Mouse (Mus musculus): Measurements from ENCODE around the gene Gm20388. TPM values are rescaled to one million over a fixed set of nuclear protein-coding genes. Genes with fewer than 3 reads are reported as not detected.

Gene Gm20388
- polyA plus RNA-seq, 1 experiment from 2014 or later: 3.6 TPM

DNA sequence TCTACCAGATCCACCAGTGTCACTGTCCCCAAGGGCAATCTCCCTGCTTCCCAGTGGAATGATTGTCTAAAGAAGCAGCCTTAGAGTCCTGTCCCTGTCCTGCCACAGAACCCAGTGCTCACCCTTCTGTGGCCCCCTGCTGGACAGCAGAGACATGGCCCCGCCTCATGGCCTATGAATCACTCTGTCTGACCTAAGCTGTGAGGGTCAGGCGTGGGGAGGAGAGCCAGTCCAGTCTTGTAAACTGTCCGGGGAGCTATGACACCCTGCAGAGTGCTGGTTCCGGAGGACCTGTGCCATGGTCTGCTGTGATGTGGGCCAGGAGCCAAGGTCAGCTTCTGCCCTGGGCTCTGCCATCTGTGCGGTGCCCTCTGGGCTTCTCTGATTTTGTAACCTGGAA lies 2229.1 kb downstream of the Gm20388 start:
- 48% methylated on average over 5 of the region's 5 CpGs for WGBS
- Histone ChIP-seq H3K27me3 (replicated peaks; ENCODE audit: low read depth, poor library complexity, severe bottlenecking) (no peaks in the 10 kb centered on the region), H3K27ac (replicated peaks) (no peak overlapping the region), H3K36me3 (replicated peaks) (no peaks in the 10 kb centered on the region), H3K4me1 (peaks cover 12% of the 10 kb centered on the region), H3K4me3 (no peak overlapping the region), H3K9me3 (no peaks in the 10 kb centered on the region)
- DNase-seq (ENCODE audit: low spot score): peak; percentile 71

DNA sequence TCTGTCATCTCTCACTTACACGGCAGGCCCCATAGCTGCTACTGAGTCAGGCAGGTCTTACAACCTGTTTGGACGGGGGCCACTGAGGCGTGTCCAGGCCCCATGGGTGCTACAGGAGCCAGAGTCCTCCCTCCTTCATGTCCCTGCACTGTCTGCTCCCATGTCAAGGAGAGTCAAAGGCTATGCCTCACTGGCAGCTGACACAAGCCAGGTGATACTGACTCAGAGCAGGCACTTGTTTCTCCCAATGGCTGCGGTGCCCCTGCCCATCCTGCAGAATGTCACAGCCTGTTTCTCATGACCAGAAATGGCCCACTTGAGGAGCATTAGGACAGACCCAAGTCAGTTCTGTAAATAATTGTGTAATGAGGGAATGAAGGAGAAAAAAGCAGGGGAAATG lies 2229.8 kb downstream of the Gm20388 start:
- Histone ChIP-seq H3K27me3 (replicated peaks; ENCODE audit: low read depth, poor library complexity, severe bottlenecking) (no peaks in the 10 kb centered on the region), H3K27ac (replicated peaks) (no peak overlapping the region), H3K4me1 (peaks cover 14% of the 10 kb centered on the region), H3K9me3 (no peaks in the 10 kb centered on the region), H3K4me3 (no peak overlapping the region), H3K36me3 (replicated peaks) (no peaks in the 10 kb centered on the region)
- 88% methylated on average over 4 of the region's 4 CpGs for WGBS
- DNase-seq (ENCODE audit: low spot score): no peak

DNA sequence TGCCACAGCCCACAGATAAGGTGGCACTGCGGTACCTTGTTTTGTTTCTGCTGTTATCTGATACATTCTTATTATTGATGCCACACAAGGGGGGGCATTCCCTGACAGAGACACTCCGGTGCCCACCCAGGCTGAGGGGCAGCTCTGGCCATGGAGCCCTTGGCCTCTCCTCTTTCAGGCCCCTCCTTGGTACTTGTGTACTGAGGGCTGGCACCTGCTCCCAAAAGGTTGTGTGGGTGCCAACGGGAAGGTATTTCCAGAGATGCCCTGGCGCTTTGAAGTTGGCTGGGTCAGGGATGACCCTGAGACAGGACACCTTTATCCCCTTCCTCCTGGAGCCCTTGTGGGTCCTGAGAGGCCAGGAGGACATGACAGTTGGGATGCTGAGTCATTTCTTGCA lies 2231.8 kb downstream of the Gm20388 start:
- WGBS: 92% methylated on average over 4 of the region's 4 CpGs
- no peak overlapping the region for H3K27ac ChIP-seq (replicated peaks)
- H3K27me3 ChIP-seq (replicated peaks; ENCODE audit: low read depth, poor library complexity, severe bottlenecking): no peaks in the 10 kb centered on the region
- no peaks in the 10 kb centered on the region for H3K36me3 ChIP-seq (replicated peaks)
- H3K9me3 ChIP-seq: no peaks in the 10 kb centered on the region
- H3K4me1 ChIP-seq: peaks cover 21% of the 10 kb centered on the region
- H3K4me3 ChIP-seq: no peak overlapping the region
- no peak for DNase-seq (ENCODE audit: low spot score)

DNA sequence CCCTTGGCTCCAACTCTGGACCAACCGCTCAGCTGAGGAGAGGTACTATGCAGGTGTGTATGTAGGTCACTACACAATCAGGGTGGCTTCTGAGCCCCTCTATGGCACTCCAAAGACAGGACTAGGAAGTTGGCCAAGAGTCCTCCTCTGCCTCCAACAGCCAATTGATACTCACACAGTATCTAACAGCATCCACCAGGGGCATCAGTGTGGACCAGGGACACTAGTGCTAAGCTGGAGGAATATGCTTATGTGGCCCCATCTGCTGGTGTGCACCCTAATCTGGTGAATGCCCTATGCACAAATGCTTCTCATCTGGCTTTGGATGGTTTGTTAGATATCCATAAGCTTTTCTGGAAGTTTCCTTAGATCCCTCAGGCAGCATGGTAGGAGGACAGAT lies 2232.6 kb downstream of the Gm20388 start:
- Histone ChIP-seq H3K4me1 (peaks cover 26% of the 10 kb centered on the region), H3K36me3 (replicated peaks) (no peaks in the 10 kb centered on the region), H3K4me3 (no peak overlapping the region), H3K27me3 (replicated peaks; ENCODE audit: low read depth, poor library complexity, severe bottlenecking) (no peaks in the 10 kb centered on the region), H3K9me3 (no peaks in the 10 kb centered on the region), H3K27ac (replicated peaks) (no peak overlapping the region)
- WGBS: 94% methylated on average over 1 of the region's 1 CpGs
- no peak for DNase-seq (ENCODE audit: low spot score)

DNA sequence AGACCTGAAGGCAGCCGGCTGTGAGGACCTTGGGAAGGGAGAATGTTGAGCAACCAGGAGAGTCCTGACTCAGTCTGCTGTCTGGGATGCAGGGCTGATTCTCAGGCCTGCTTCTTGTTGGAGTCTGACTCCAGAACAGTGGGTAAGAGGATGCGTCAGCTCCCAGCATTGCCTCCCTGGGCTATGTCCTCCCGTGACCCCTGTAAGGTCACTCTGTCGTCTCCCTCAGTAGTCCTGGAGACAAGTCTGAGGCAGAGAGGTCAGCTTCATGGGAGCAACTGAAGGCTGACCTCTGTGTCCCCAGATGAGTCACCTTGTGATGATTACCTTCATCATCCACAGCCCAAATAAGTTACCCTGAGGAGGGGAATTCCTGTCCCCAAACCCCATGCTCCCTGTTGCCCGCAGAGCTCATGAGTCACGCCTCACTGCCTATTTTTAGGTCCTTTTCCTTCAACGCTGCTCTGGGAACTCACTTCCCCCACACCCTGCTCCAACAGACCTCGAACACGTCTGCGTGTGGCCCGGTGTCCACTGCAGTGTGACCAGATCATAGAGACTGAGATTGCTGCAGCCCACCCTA lies 2234.2 kb downstream of the Gm20388 start:
- 64% methylated on average over 11 of the region's 11 CpGs for WGBS
- H3K9me3 ChIP-seq: no peaks in the 10 kb centered on the region

DNA sequence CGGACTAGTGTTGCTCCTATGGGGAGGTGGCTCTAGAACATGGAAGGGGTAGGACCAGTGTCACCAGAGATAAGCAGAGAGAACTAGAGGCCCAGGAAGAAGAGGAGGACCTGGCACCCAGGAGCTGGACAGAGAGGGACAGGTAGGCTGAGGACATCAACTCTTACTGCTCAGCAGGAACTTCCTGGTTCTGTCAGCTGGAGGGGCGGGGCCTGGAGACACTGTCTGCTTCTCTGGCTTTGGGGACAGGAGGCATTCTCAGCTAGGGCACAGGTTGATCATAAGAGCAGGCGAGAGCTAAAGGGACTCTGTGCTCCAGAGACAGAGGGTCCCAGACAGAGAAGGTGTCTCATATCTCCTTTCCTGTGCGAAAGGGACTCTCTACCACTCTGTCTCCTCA lies 2238.4 kb downstream of the Gm20388 start:
- Histone ChIP-seq H3K4me1 (peaks cover 36% of the 10 kb centered on the region), H3K27ac (replicated peaks) (no peak overlapping the region), H3K36me3 (replicated peaks) (no peaks in the 10 kb centered on the region), H3K4me3 (no peak overlapping the region), H3K9me3 (no peaks in the 10 kb centered on the region), H3K27me3 (replicated peaks; ENCODE audit: low read depth, poor library complexity, severe bottlenecking) (no peaks in the 10 kb centered on the region)
- WGBS: 81% methylated on average over 4 of the region's 4 CpGs
- DNase-seq (ENCODE audit: low spot score): no peak

More for the DNA sequence above, 2234.2 kb downstream of the Gm20388 start:
- Histone ChIP-seq H3K36me3 (replicated peaks) (no peaks in the 10 kb centered on the region), H3K4me3 (no peak overlapping the region), H3K27me3 (replicated peaks; ENCODE audit: low read depth, poor library complexity, severe bottlenecking) (no peaks in the 10 kb centered on the region), H3K4me1 (peaks cover 36% of the 10 kb centered on the region), H3K27ac (replicated peaks) (no peak overlapping the region)
- no peak for DNase-seq (ENCODE audit: low spot score)

DNA sequence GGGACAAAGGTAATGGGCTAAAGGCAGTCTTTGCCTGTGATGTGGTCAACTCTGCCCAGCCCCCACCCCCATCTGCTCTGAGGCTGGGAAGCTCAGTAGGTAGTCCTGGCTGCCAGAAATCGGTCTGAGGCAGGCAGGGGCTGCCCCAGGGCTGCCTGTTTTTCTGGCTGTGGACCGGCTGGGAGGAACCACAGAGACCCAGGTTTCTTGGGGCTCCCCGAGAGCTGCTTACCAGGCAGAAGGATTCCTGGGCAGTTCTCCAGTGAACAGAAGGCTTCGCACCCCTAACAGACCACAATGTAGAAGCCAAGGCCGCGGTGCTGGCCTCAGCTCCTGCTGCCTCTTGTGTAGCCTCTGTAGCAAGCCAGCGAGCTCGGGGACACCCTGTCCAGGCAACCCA lies 2239.0 kb downstream of the Gm20388 start:
- 88% methylated on average over 8 of the region's 8 CpGs for WGBS
- Histone ChIP-seq H3K27me3 (replicated peaks; ENCODE audit: low read depth, poor library complexity, severe bottlenecking) (no peaks in the 10 kb centered on the region), H3K9me3 (no peaks in the 10 kb centered on the region), H3K4me1 (peaks cover 38% of the 10 kb centered on the region), H3K4me3 (no peak overlapping the region), H3K36me3 (replicated peaks) (no peaks in the 10 kb centered on the region), H3K27ac (replicated peaks) (peak overlapping the region; percentile 5; the same call in 1 of the 2 replicates)
- DNase-seq (ENCODE audit: low spot score): no peak

DNA sequence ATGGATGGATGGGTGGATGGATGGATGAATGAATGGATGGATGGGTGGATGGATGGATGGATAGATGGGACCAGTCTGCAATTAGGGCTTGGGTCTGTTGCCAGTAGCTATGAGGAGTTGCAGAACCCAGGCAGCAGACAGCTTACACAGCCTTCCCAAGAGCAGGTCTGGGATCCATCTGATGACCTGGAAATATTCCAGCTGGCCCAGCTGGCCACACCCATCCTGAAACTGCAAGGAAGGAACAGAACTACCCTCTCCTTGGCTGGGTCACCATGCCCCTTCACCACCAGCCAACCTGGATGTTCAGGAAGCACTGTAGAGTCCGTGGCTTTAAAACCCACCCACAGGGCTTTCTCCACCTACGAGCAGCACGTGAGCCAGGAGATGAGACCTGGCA lies 2240.9 kb downstream of the Gm20388 start:
- H3K4me3 ChIP-seq: no peak overlapping the region
- H3K9me3 ChIP-seq: no peaks in the 10 kb centered on the region
- H3K27me3 ChIP-seq (replicated peaks; ENCODE audit: low read depth, poor library complexity, severe bottlenecking): no peaks in the 10 kb centered on the region
- peaks cover 42% of the 10 kb centered on the region for H3K4me1 ChIP-seq
- 89% methylated on average over 3 of the region's 3 CpGs for WGBS
- DNase-seq (ENCODE audit: low spot score): no peak
- H3K36me3 ChIP-seq (replicated peaks): no peaks in the 10 kb centered on the region
- H3K27ac ChIP-seq (replicated peaks): no peak overlapping the region

DNA sequence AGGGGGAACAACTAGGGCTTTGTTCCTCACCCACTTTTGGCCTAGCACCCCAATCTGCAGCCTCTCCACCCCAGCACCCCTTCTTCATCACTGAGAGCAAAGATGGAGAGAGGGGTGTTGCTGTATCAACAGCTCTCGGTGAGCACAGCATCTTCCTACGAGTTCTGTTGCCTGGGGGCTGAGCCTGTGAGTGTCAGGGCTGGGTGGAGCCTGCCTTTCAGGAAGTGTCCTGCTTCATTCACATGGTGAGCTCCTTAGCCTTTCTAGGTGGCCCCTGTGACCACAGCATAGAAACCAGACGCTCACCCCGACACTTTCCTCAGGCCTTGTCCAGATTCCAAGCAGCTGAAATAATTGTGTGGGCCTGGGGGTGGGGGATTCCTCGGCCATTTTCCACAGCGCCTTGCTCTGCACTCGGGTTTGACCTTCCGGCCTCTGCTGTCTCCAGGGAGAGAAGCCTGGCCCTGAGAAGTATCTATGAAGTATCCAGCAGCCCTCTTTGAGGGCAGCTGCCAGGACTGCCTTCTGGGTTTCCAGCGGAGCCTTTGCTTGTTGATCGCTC lies 2244.5 kb downstream of the Gm20388 start:
- Histone ChIP-seq H3K4me3 (0 out of 2 replicates have a peak overlapping the region, but pooled peaks have one; percentile 11), H3K36me3 (replicated peaks) (no peaks in the 10 kb centered on the region), H3K27me3 (replicated peaks; ENCODE audit: low read depth, poor library complexity, severe bottlenecking) (no peaks in the 10 kb centered on the region), H3K27ac (replicated peaks) (peak overlapping the region; percentile 71), H3K4me1 (peaks cover 29% of the 10 kb centered on the region), H3K9me3 (no peaks in the 10 kb centered on the region)
- WGBS: 21% methylated on average over 10 of the region's 10 CpGs
- DNase-seq (ENCODE audit: low spot score): peak; percentile 53

DNA sequence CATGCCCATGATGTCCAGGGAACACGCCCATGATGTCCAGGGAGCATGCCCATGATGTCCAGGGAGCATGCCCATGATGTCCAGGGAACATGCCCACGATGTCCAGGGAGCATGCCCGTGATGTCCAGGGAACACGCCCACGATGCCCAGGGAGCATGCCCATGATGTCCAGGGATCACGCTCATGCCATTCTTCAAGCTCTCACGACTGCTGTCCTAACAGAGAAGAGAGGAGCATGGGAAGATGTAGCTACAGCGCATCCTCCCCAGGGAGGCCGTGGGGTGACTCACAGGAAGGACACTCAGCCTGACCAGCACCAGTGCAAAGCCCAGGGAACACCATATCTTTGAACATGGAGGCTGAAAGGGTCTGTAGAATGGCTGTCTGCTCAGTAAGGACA lies 2245.3 kb downstream of the Gm20388 start:
- Histone ChIP-seq H3K9me3 (no peaks in the 10 kb centered on the region), H3K4me1 (peaks cover 29% of the 10 kb centered on the region), H3K27me3 (replicated peaks; ENCODE audit: low read depth, poor library complexity, severe bottlenecking) (no peaks in the 10 kb centered on the region), H3K4me3 (no peak overlapping the region), H3K27ac (replicated peaks) (peak overlapping the region; percentile 71), H3K36me3 (replicated peaks) (no peaks in the 10 kb centered on the region)
- WGBS: 92% methylated on average over 9 of the region's 9 CpGs
- DNase-seq (ENCODE audit: low spot score): no peak

DNA sequence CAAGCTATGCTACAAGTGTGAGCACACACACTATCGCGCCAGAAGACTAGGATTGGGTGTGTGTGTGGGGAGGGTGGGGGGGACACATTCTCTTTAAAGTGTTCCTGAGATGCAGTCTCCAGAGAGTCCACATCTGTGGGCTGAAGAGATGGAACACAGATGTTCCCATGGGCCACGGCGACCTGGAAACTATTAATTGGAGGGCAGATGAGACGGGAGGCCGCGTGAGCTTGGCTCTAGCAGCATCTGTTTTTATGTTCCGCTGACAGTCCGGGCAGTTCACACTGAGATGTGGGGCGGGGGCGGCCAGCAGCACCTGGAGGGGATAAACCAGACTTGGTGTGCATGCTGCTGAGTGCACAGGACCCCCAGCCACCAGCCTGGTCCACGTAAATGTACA lies 2247.0 kb downstream of the Gm20388 start:
- peak; percentile 71 for DNase-seq (ENCODE audit: low spot score)
- WGBS: 40% methylated on average over 12 of the region's 12 CpGs

DNA sequence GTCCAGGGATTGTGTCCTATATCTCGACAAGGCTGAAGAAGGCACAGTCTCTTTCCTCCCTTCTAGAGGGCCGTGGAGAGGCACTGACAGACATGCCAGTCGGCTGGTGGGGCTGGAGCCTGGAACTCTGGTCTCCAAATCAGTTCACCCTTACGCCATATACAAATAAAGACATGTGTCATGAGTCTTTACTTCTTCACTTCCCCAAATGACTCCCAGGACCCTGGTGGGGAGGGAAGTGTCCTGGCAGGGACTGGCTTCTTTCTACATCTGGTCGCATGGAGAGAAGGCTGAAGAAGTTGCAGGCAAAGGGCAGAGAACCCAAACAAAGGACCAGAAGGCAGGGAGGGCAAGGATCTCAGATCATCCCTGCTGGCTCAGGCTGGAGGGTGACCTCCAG lies 2249.5 kb downstream of the Gm20388 start:
- H3K27ac ChIP-seq (replicated peaks): no peak overlapping the region
- no peaks in the 10 kb centered on the region for H3K27me3 ChIP-seq (replicated peaks; ENCODE audit: low read depth, poor library complexity, severe bottlenecking)
- H3K4me3 ChIP-seq: no peak overlapping the region
- DNase-seq (ENCODE audit: low spot score): no peak
- 81% methylated on average over 5 of the region's 5 CpGs for WGBS
- peaks cover 25% of the 10 kb centered on the region for H3K4me1 ChIP-seq
- no peaks in the 10 kb centered on the region for H3K9me3 ChIP-seq
- no peaks in the 10 kb centered on the region for H3K36me3 ChIP-seq (replicated peaks)

More for the DNA sequence above, 2247.0 kb downstream of the Gm20388 start:
- peaks cover 32% of the 10 kb centered on the region for H3K4me1 ChIP-seq
- H3K27me3 ChIP-seq (replicated peaks; ENCODE audit: low read depth, poor library complexity, severe bottlenecking): no peaks in the 10 kb centered on the region
- H3K9me3 ChIP-seq: no peaks in the 10 kb centered on the region
- H3K36me3 ChIP-seq (replicated peaks): no peaks in the 10 kb centered on the region
- H3K27ac ChIP-seq (replicated peaks): 0 out of 2 replicates have a peak overlapping the region, but pooled peaks have one; percentile 30
- no peak overlapping the region for H3K4me3 ChIP-seq

DNA sequence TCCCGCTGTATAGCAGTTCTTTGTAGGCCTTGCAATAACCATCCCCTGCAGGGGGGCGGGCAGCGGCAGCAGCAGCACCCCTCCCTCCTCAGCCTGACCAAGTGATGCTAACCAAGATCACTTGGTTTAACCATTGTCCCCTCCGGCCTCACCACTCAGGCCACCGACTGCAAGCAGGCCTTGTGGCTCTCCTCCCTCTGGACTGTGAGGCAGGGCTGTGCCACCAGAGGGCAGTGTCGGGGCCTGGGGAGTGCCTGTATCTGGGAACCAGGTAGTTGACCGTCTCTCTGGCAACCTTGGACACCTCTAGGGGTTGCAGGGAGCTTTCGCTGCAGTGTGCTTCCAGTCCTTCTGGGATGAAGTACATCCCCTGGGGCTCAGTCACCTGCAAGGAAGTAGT lies 2252.4 kb downstream of the Gm20388 start:
- H3K36me3 ChIP-seq (replicated peaks): no peaks in the 10 kb centered on the region
- no peak overlapping the region for H3K4me3 ChIP-seq
- 32% methylated on average over 8 of the region's 8 CpGs for WGBS
- H3K9me3 ChIP-seq: no peaks in the 10 kb centered on the region
- DNase-seq (ENCODE audit: low spot score): peak; percentile 85
- H3K4me1 ChIP-seq: peaks cover 11% of the 10 kb centered on the region
- 0 out of 2 replicates have a peak overlapping the region, but pooled peaks have one; percentile 30 for H3K27ac ChIP-seq (replicated peaks)
- H3K27me3 ChIP-seq (replicated peaks; ENCODE audit: low read depth, poor library complexity, severe bottlenecking): no peaks in the 10 kb centered on the region

Measured in embryonic facial prominence, embryonic 10.5 days (tissue).